Mouse (Mus musculus) stomach, postnatal 0 days (tissue): ENCODE measurements around the gene Psmd8. TPM values are rescaled to one million over a fixed set of nuclear protein-coding genes. Genes with fewer than 3 reads are reported as not detected.
A peak's percentile ranks its signal among the peaks of the same experiment; 100 is the strongest.

Source experiments
- ATAC-seq: fragments of 200-750 bp; cut with Nextera tagmentation; 2 replicates; pipeline ENCODE4 v1.8.0; 2017; ENCODE audit not compliant: low FRiP score, low TSS enrichment
- DNase-seq: peaks from one replicate; pipeline ENCODE4 v3.0.0-alpha.2; 2016; ENCODE audit warnings: low spot score
- H3K27ac ChIP-seq: fragments of 300-500 bp; sonication (generic); replicated peaks from 2 replicates; pipeline ENCODE4 v1.5.1; 2014; ENCODE audit warnings: mild to moderate bottlenecking, control low read depth
- H3K27me3 ChIP-seq: fragments of 300-500 bp; sonication (generic); 2 replicates; pipeline ENCODE4 v1.6.1; 2014; ENCODE audit warnings: low read length; ENCODE audit not compliant: control insufficient read depth, insufficient read depth
- H3K36me3 ChIP-seq: fragments of 300-500 bp; sonication (generic); 2 replicates; pipeline ENCODE4 v1.6.1; 2014; ENCODE audit warnings: low read length, mixed read lengths; ENCODE audit not compliant: control insufficient read depth, insufficient read depth
- H3K4me1 ChIP-seq: fragments of 300-500 bp; sonication (generic); replicated peaks from 2 replicates; pipeline ENCODE4 v1.6.1; 2014; ENCODE audit warnings: antibody characterized with exemption; ENCODE audit not compliant: control insufficient read depth, insufficient read depth
- H3K4me2 ChIP-seq: fragments of 300-500 bp; sonication (generic); replicated peaks from 2 replicates; pipeline ENCODE4 v1.6.1; 2014; ENCODE audit warnings: low read depth, mild to moderate bottlenecking, control low read depth, moderate library complexity
- H3K4me3 ChIP-seq: fragments of 300-500 bp; sonication (generic); 2 replicates; pipeline ENCODE4 v1.5.1; 2014; ENCODE audit warnings: low read depth, low read length, control low read depth
- H3K9ac ChIP-seq: fragments of 300-500 bp; sonication (generic); 2 replicates; pipeline ENCODE4 v1.6.1; 2014; ENCODE audit warnings: mild to moderate bottlenecking, low read length, control low read depth, mixed read lengths
- H3K9me3 ChIP-seq: fragments of 300-500 bp; sonication (generic); 2 replicates; pipeline ENCODE4 v1.6.1; 2016; ENCODE audit warnings: low read length; ENCODE audit not compliant: control insufficient read depth
- CTCF ChIP-seq: IDR thresholded peaks from 2 replicates; pipeline ENCODE4 v1.5.1; 2016; ENCODE audit warnings: antibody characterized with exemption, low read depth, mild to moderate bottlenecking, moderate library complexity
- EP300 ChIP-seq: optimal IDR thresholded peaks from 2 replicates; pipeline ENCODE3; 2016; ENCODE audit warnings: antibody characterized with exemption
- WGBS: fragments of 180-500 bp; shearing (Covaris S2); extraction: QIAGEN DNeasy Blood & Tissue Kit; methylation state at CpG from one replicate; pipeline ENCODE4 v1.1.7; 2014; 5-methylcytosine and 5-hydroxymethylcytosine counted together
- polyA plus RNA-seq: library from polyadenylated mRNA; unstranded; fragments of >200 nt; fragmentation: Nextera tagmentation; extraction: Ambion mirVana; gene quantifications from 2 replicates; pipeline ENCODE4 v1.2.1, GENCODE M21; 2015

The Psmd8 gene
- polyA plus RNA-seq, 1 experiment from 2014 or later = 262 TPM

DNA sequence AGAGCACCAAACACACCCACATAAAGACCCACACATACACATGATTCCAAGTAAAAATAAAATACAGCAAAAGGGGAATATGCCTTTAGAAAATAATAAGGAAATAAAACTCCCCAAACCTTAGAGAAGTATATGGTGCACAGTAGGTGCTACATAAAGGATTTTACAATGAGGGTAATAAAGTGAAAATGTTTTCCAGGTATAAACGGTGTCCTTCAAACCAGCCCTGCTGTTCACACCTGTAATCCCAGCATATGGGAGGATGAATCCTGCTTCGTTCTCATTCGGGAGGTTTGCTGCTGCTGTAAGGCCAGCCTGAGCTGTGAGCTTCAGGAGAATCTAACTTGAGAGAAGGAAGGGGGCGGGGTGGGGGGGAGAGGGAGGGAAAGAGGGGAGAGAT lies 46.3 kb downstream of the Psmd8 start:
- Histone ChIP-seq H3K9ac (no peak overlapping the region), H3K27ac (no peak overlapping the region), H3K4me1 (no peaks in the 10 kb centered on the region), H3K27me3 (no peaks in the 10 kb centered on the region), H3K4me3 (no peak overlapping the region), H3K4me2 (no peak overlapping the region), H3K36me3 (no peaks in the 10 kb centered on the region), H3K9me3 (no peaks in the 10 kb centered on the region)
- DNase-seq = no peak
- 3% methylated on average over 3 of the region's 4 CpGs for WGBS
- ATAC-seq = no peak
- TF ChIP-seq EP300 (no peak), CTCF (no peak)

DNA sequence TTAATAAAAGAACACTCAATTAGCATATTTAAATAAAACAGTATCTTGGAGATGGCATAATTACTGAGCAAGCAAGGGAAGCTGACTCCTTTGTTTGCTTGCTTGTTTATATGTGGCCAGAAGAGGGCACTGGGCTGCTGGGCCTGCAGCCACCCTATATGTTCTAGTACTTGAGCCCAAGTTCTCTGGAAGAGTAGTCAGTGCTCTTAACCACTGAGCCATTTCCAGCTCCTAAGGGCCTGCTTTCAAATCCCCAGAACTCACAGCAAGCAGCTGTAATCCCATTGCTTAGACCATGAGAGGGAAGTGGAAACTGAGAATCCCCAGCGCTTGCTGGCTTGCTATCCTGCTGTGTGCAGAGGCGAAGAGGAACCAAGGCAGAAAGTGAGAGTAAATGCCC lies 51.8 kb downstream of the Psmd8 start:
- Histone ChIP-seq H3K27ac (no peak overlapping the region), H3K36me3 (no peaks in the 10 kb centered on the region), H3K9me3 (no peaks in the 10 kb centered on the region), H3K4me3 (no peak overlapping the region), H3K4me2 (no peak overlapping the region), H3K27me3 (no peaks in the 10 kb centered on the region), H3K9ac (no peak overlapping the region), H3K4me1 (no peaks in the 10 kb centered on the region)
- ATAC-seq = no peak
- 72% methylated on average over 2 of the region's 2 CpGs for WGBS
- no peak for DNase-seq
- TF ChIP-seq EP300 = no peak
- peak; percentile 74 for TF ChIP-seq CTCF

DNA sequence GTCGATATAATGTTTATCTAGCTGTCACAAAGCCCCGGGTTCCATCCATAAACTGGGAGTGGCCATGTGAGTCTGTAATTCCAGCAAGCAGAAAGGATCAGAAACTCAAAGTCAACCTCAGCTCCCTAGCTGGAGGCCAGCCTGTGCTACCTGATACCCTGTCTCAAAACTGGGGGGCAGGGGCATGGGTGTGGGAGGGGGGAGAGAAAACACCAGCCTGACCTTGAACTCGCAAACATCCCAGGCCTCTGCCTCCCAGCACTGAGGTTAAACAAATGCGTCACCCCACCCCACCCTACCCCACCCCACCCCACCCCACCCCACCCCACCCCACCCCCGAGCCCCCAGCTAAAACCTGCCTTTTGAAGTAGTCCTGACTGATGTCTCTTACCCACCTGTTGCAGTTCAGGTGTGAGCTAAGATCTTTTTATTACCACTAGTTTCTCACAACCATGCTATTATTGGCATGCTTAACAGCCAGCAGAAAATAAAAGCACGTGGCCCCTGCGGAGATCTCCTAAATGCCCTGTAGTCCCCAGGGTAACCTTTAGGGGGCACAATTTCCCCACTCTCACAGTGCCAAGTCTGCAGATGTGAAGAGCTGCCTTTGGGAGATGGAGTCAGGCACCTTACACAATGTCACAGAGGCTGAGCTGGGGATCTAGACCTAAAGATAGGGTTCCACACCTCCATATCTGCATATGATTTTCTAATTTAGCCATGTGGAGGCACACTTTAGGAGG lies 54.2 kb downstream of the Psmd8 start:
- no peak overlapping the region for H3K4me2 ChIP-seq
- TF ChIP-seq CTCF (peak; percentile 77), EP300 (no peak)
- H3K27ac ChIP-seq = no peak overlapping the region
- no peaks in the 10 kb centered on the region for H3K27me3 ChIP-seq
- no peaks in the 10 kb centered on the region for H3K9me3 ChIP-seq
- no peak for ATAC-seq
- no peak overlapping the region for H3K9ac ChIP-seq
- WGBS = 14% methylated on average over 7 of the region's 7 CpGs
- no peak overlapping the region for H3K4me3 ChIP-seq
- H3K4me1 ChIP-seq = no peaks in the 10 kb centered on the region
- DNase-seq = peak; percentile 75
- H3K36me3 ChIP-seq = no peaks in the 10 kb centered on the region

DNA sequence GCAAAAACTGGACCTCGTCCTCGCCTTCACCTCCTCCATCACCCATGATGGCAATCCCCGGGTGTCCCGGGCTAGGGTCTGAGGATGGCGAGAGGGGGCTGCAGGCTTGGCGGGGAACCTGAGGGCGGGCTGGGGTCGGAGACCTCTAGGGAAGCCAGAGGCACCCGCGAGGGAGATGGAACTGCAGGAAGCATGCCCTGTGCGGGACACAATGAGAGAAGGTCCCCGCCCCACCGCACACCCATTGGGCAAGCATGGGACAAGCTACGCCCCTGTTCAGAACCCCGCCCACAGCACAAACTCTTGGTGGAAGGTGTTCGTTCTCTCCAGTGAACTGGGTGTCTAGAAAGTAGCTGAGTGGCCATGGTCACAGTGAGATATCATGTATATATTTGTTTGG lies 55.5 kb downstream of the Psmd8 start, which contains the start of gene Ryr1:
TSS of gene Ryr1 (minus strand) at position 210 of the 400 bp plus-strand sequence.
- H3K4me2 ChIP-seq = peak within 1 kb of the TSS; percentile 60

More for the DNA sequence above, 55.5 kb downstream of the Psmd8 start, which contains the start of gene Ryr1:
- no peak for TF ChIP-seq CTCF
- TF ChIP-seq EP300 = no peak
- peak; percentile 86 for ATAC-seq
- H3K27ac ChIP-seq = no peak within 1 kb of the TSS
- H3K4me3 ChIP-seq = peak within 1 kb of the TSS; percentile 30; the same call in 1 of the 2 replicates
- H3K4me1 ChIP-seq = no peaks in the 10 kb centered on the region
- peak within 1 kb of the TSS; percentile 14; the same call in 1 of the 2 replicates for H3K9ac ChIP-seq
- H3K36me3 ChIP-seq = no peaks in the 10 kb centered on the region
- DNase-seq = peak; percentile 84
- no peaks in the 10 kb centered on the region for H3K27me3 ChIP-seq
- WGBS = 2% methylated on average over 16 of the region's 16 CpGs
- H3K9me3 ChIP-seq = no peaks in the 10 kb centered on the region

Other genes with a start within 250 kb of the Psmd8 start
- 216 and 227 TPM in 2 replicates for gene Actn4, start 218.4 kb downstream of the Psmd8 start, polyA plus RNA-seq
- 294 and 295 TPM in 2 replicates for gene Eif3k, start 198.8 kb downstream of the Psmd8 start, polyA plus RNA-seq
- 3.0 and 3.6 TPM in 2 replicates for gene Map4k1, start 198.7 kb downstream of the Psmd8 start, polyA plus RNA-seq
- gene Ryr1, start 55.5 kb downstream of the Psmd8 start, polyA plus RNA-seq = 0.10 and 0.11 TPM in 2 replicates
- 0.15 and 0.35 TPM in 2 replicates for gene Rasgrp4, start 45.9 kb downstream of the Psmd8 start, polyA plus RNA-seq
- gene Fam98c, start 24.5 kb downstream of the Psmd8 start, polyA plus RNA-seq = 32.8 and 38.8 TPM in 2 replicates
- gene Ggn, start 10.5 kb downstream of the Psmd8 start, polyA plus RNA-seq = 0.29 and 0.46 TPM in 2 replicates
- gene Spred3, start 10.3 kb downstream of the Psmd8 start, polyA plus RNA-seq = 0.95 and 1.0 TPM in 2 replicates
- 0.29 and 0.65 TPM in 2 replicates for gene Catsperg1, start 33.3 kb upstream of the Psmd8 start, polyA plus RNA-seq
- 2.4 and 3.0 TPM in 2 replicates for gene Kcnk6, start 51.8 kb upstream of the Psmd8 start, polyA plus RNA-seq
- gene Yif1b, start 57.6 kb upstream of the Psmd8 start, polyA plus RNA-seq = 62.8 and 74.1 TPM in 2 replicates
- 192 and 201 TPM in 2 replicates for gene 2200002D01Rik, start 67.8 kb upstream of the Psmd8 start, polyA plus RNA-seq
- 638 and 692 TPM in 2 replicates for gene Spint2, start 101.2 kb upstream of the Psmd8 start, polyA plus RNA-seq
- 53.3 and 64.8 TPM in 2 replicates for gene Ppp1r14a, start 108.6 kb upstream of the Psmd8 start, polyA plus RNA-seq
- 1.9 TPM in 2 replicates for gene Dpf1, start 123.2 kb upstream of the Psmd8 start, polyA plus RNA-seq